Mouse (Mus musculus) heart, adult 2 months (tissue): ENCODE data around the gene Poc1a.

Experiments
- CTCF ChIP-seq: fragments of 200-600 bp; IDR thresholded peaks from 2 replicates; pipeline ENCODE4 v1.8.1; 2022; ENCODE audit warnings: antibody characterized with exemption, mild to moderate bottlenecking, moderate library complexity
- EP300 ChIP-seq: fragments of 200-500 bp; IDR thresholded peaks from 2 replicates; pipeline ENCODE4 v1.6.1; 2011; ENCODE audit warnings: low read depth, low read length, control low read depth; ENCODE audit not compliant: insufficient read depth

- TF ChIP-seq CTCF, result no peak
- no peak for TF ChIP-seq EP300
Measured at GRCm38 (mm10) chr9:106249550-106249949, 31.3 kb upstream of the Poc1a start.
